Mouse (Mus musculus) skeletal muscle tissue, adult 2 months (tissue): ENCODE data around the gene Gas8.
A peak's percentile ranks its signal among the peaks of the same experiment; 100 is the strongest.
"Not testable (repeated sequence)": the region's sequence is repeated elsewhere in the genome, so short reads cannot be mapped to it uniquely, and the experiment has no call there.

Experiments used
- DNase-seq: peaks from one replicate; pipeline ENCODE4 v3.0.0-alpha.2; 2012; ENCODE audit warnings: low read depth, low spot score

Gas8 gene

DNA sequence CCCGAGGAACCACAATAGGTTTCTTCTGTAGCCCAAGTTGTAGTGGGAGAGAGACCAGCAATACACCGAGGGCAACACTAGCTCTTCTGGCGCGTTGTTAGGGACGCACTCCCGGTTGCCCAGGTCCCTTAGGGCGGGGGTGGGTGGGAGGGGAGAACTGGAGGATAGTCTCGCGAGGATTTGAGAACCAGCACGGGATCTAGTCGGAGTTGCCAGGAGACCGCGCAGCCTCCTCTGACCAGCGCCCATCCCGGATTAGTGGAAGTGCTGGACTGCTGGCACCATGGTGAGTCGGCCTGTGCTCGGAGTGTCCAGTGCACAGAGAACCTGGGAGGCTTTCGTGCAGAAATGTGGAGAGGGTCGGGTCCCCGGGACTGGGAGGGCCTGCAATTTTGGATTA, at the start of gene Gas8:
Gas8 (plus strand) TSS at position 168 of the 400 bp plus-strand sequence.
- peak; percentile 93 for DNase-seq

DNA sequence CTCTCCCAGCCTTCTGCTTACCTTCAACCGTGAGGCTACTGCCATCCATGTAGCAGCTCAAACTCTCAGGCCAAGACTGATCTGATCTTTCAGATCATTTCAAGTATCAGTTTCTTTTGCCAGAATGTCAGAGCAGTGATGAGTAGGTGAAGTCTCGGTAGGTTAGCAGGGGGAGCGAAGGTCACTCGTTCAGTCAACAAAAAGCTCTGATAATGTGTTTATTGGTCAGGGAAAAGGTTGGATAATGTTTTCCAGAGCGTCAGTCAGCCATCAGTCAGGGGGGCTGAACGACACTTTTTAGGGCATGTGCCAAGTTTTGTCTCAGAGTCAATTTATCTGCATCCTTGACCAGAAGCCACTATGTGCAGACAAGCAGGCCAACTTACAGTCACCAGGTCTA, 45.6 kb upstream of the Gas8 start:
- DNase-seq, result not testable (repeated sequence)

DNA sequence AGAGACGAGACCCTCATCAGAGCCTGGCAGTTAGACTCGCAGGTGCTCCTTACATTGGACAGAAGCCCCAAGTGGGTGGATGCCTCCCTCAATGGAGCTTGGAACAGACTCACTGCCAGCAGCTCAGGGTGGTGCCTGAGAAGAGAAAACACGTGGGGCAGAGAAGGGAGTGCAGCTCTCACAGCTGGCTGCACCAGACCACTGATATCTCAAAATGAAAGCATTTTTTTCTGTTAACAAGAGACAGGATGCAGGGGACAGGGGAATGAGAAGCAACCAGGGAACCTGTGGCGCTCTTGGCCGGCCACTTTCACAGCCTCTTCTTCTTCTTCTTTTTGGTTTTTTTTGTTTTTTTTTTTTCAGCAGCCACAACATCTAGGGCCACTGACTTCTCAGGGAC, 44.1 kb upstream of the Gas8 start:
- not testable (repeated sequence) for DNase-seq

DNA sequence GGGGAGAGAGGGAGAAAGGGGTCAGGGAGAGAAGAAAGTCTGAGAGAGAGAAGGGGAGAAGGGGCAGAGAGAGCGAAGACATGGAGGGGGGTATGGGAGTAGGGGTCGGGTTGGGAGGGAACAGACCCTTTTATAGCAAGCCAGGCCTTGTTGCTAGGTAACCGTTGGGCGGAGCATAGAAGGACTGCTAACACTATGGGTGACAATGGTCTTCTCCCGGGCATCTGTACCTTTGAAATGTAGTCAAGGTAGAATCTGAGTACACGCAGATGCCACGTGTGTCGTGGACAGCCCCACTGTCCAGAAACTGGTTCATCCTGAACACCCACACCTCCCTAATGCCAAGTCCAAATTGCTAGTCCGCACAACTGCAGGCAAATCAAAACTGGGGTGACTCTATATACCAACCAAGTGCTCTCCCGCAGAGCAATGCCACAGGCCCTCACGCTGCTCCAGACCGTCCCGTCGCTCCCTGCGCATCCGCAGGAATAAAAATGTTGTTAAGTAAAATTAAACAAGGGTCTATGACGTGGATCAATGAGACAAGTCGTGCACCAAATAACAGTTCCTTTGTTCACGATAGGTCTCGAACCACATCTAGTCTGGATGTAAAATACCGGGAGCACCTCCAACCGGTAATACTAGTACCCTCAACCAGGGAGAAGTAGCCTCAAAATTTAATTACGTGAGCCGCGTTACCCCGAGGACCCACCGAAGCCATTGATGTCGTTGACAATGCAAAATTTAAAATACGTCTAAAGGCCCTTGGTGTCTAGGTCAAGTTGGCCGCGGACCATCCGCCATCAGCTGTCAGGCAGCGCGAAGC, 41.5 kb upstream of the Gas8 start:
- no peak for DNase-seq

DNA sequence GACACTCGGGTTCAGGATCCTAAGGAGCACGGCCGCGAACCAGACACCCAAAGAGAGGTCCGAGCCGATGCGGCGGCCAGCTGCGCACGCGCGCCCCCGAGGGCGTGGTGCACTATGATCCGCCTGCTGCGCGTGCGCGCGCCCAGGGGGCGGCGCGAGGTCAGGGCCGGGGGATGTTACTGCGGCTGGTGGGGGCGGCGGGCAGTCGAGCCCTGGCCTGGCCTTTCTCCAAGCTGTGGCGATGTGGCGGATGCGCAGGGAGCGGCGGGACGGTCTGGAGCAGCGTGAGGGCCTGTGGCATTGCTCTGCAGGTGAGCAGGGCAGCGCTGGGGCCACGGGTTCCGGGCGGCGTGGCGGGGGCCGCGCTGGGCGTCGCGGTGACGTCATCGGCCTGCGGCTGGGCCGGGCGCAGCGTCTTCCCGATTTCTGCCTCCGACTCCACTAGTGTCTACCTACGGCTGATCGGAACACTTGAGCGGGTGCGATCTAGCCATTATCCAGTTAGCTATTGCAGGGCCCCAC, 40.8 kb upstream of the Gas8 start, which contains the start of gene Afg3l1:
Afg3l1 (plus strand) TSS at position 167 of the 522 bp plus-strand sequence.
- peak; percentile 87 for DNase-seq

DNA sequence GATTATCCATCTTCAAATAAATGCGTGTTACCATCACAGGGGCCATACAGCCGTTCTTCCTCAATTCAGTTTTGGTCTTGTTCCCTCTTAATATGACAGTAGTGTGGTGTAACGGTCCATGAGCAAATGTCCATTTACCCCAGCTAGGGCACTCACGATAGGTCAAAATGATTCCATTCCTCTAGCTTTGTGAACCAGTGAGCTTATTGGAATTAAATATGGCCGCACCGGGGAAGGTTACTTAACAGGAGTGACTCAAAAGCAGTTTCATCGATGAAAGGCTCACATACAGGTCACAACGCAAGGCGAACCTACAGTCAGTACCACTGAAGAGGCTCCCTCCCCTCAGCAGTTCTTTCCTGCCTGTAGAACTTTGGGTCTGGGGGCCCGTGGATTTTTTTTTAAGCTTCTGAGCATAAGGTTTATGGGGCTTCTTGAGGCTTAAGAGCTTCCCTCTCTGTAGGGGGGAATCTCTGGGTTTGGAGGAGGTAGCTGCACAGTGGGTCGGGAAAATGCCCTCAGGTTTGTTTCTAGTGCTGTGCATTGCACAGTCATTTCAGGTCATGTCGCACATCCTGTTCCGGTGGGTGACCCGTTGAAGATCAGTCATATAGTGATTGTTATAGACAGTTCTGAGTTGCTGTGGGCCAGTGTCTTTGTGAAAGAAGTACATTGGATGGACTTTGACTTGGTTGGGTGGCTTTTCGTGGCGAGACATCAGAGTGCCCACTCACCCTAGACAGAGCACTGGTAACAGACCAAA, 40.0 kb upstream of the Gas8 start:
- DNase-seq, result no peak

- no peak for DNase-seq
Measured at GRCm38 (mm10) chr8:123482627-123483026, 36.0 kb upstream of the Gas8 start.

DNA sequence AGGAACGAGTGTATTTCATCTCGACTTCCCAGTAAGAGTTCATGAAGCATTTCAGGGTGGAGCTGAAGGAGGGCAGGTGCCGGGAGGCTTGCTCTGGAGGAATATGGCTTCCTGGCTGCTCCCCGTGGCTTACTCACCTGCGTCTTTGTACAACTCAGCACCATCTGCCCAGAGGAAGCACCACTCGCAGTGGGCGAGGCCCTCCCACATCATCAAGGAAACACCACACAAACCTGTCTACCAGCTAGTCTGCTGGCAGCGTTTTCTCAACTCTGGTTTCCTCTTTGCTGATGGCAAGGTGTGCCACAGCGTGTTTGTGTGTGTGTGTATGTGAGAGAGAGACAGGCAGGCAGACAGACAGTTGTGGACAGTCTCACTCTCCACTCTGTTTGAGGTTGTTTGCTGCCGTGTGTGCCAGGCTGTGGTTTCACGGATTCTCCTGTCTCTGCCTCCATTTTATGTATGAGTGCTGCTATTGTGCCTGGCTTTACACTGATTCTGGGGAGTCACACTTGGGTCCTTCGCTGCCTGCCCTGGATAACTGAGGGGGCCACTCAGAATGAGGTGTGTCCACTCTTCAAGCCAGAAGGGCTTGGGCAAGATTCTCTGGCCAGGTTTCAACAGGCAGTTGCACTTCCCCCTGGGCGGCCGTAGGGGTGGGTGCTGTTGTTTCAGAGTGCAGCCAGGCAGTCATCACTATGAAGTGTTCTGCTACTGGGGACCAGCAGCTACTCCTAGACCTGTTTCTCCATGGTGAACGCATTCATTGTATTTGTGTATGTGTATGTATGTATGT, 27.2 kb upstream of the Gas8 start:
- no peak for DNase-seq

DNA sequence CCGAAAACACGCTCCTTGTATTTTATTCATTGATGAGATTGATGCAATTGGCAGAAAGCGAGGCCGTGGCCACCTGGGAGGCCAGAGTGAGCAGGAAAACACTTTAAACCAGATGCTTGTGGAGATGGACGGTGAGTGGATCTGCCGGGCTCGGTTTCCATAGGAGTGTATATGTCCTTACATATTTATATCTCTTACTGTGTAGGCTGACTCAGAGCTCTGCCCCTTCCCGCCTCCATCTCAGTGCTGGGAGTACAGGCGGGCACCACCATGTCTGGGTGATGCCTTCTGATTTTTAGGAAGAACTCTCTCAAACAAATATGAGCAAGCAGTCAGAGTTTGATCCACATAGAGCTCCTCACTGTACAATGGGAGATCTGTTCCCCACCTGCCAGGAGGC, 25.7 kb upstream of the Gas8 start:
- DNase-seq, result no peak

- no peak for DNase-seq
Measured at GRCm38 (mm10) chr8:123497699-123498098, 20.9 kb upstream of the Gas8 start.

- DNase-seq, result no peak
Measured at GRCm38 (mm10) chr8:123498963-123499362, 19.7 kb upstream of the Gas8 start.

GRCm38 (mm10) chr8:123499556-123499955, 19.1 kb upstream of the Gas8 start:
- no peak for DNase-seq

DNA sequence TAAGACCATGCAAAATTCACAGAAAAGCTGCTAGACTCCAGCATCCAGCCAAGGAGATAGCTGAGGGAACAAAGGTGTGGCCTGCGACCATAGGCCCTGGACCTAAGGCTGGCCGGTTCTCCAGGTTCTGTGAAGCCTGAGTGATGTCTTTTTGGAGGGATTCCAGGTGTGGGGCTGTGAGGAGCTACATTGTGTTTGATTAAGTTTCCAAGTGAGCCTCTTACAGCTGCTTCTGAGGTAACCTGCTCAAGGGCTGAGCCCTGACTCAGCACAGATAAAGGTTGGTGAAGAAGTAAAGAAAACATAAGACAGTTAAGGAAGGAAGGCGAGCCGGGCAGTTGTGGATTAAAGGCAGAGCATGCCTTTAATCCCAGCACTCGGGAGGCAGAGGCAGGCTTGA, 16.4 kb upstream of the Gas8 start:
- DNase-seq, result no peak

DNA sequence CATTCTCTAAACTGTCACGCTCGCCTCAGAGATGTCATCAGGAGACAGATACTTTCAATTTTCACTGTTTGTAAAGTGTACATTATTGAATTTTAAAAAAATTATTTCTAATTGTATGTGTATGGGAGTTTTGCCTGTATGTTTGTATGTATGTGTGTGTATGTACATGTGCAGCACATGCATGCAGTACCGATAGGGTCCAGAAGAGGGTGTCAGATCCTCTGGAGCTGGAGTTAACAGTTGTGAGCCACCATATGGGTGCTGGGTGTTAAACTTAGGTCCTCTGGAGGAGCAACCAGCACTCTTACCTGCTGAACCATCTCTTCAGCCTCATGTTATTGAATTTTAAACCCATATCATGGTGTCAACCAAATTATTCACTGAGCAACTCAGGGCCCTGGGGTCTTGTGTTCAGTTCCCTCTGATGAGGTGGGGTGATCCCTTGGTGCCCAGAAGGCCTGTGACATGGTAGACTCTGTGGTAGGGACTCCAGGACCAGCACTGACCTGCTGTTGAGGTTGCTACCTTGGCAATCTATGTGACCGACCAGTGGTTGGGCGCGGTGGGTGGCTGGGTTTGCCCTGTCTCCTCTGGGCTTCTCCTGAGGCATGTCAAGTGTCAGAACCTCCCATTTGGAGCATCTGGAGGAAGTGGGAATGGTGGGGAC, 14.7 kb upstream of the Gas8 start:
- no peak for DNase-seq

DNA sequence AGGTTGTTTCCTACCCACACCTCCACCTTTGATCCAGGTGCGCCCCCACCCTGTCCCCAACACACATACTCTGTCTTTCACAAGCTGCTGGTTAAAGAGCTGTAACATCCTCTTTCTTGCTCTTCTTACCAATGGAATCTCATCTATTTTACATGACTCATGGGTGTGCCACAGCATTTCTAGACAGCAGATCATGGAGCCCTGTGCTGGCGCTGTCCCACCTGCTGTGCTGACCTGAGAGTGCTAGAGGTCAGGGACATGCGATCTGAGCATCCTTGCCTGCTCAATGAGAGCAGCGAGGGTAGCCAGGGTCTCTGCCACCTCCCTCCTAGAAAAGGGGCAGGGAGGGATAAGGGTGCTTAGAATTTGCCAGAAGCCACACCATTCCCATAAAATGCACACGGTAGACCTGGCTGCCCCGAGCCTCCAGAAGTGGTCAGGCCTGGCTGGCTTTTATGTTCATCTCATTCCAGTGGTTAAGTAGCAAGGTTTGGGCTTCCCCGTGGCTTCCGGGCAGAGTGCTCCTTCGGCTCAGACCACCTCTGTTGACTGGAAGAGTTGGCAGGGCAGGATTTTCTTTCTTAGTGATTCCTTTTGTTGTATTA, 13.9 kb upstream of the Gas8 start:
- no peak for DNase-seq

GRCm38 (mm10) chr8:123505267-123505666, 13.4 kb upstream of the Gas8 start:
- DNase-seq, result no peak

DNA sequence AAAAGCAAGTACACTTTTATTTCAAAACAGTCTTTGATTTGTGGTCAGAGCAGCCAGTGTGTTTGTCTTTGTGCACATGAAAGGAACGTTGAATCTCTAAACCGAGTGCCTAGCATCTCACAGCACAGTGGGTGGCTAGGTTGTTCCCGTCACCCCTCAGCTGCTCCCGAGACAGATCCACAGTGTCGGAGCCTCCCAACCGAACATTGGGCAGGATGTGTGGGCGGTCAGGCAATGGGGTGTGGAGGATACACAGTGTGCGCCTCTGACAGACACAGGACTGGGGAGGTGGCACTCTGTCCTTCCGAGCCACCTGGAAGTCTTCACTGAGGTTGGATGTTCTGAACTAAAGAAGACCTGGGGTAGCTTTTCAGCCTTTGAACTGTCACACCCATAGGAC, 12.9 kb upstream of the Gas8 start:
- no peak for DNase-seq

- DNase-seq, result no peak
Measured at GRCm38 (mm10) chr8:123507153-123507552, 11.5 kb upstream of the Gas8 start.

DNA sequence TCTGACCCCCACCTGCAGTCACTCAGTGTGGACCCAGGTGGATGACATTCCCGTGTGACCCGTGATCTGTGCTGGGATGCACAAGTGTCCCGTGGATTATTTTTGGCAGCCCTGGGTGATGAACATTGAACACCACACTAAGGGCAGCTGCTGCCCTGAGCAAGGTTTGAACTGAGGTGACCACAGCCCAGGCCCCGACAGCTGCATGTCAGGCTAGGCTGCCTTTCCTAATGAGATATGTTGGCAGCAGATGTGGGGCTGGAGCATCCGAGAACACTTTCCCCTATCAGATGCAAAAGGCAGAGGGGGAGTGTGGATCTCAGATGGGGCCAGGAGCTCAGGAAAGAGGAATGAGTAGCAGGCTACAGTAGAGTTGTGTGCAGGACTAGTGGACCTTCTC, 7.8 kb upstream of the Gas8 start:
- no peak for DNase-seq

- DNase-seq, result no peak
Measured at GRCm38 (mm10) chr8:123514136-123514535, 4.5 kb upstream of the Gas8 start.
